Mouse (Mus musculus) MEL (cell line): Measurements from ENCODE around the gene Ssr2. TPM values are rescaled to one million over a fixed set of nuclear protein-coding genes. Genes with fewer than 3 reads are reported as not detected.

Source experiments
- DNase-seq: peaks from one replicate; pipeline ENCODE4 v3.0.0; 2011; ENCODE audit warnings: low read depth, low spot score
- H3K27ac ChIP-seq: 2 replicates; pipeline ENCODE4 v1.5.1; 2012; ENCODE audit warnings: low read depth, mild to moderate bottlenecking, control low read depth, low read length, moderate library complexity; ENCODE audit not compliant: control insufficient read depth
- H3K27me3 ChIP-seq, 2 experiments: fragments of 150-350 bp in 1 of 2; sonication (generic) in 1 of 2; 2 replicates each; pipeline ENCODE4 v1.6.1; 2012; ENCODE audit warnings: low read length in 2 of 2, mild to moderate bottlenecking in 2 of 2, improper control_type of control experiment in 1 of 2, moderate library complexity in 1 of 2; ENCODE audit not compliant: insufficient read depth in 2 of 2, control insufficient read depth in 1 of 2
- H3K36me3 ChIP-seq, 2 experiments: 2 replicates each; pipeline ENCODE4 v1.6.1; 2012 to 2014; ENCODE audit warnings: low read length in 2 of 2, improper control_type of control experiment in 1 of 2, inconsistent platforms in 1 of 2, mild to moderate bottlenecking in 1 of 2; ENCODE audit not compliant: insufficient read depth in 2 of 2, control insufficient read depth in 1 of 2
- H3K4me1 ChIP-seq, 2 experiments: fragments of 150-350 bp in 1 of 2; sonication (generic) in 1 of 2; 2 replicates each; pipeline ENCODE4 v1.6.1; 2012; ENCODE audit warnings: low read length in 2 of 2, improper control_type of control experiment in 1 of 2, mild to moderate bottlenecking in 1 of 2; ENCODE audit not compliant: insufficient read depth in 2 of 2, control insufficient read depth in 1 of 2
- H3K4me3 ChIP-seq, 2 experiments: fragments of 150-350 bp in 1 of 2; sonication (generic) in 1 of 2; 2 replicates each; pipeline ENCODE4 v1.5.1; 2012; ENCODE audit warnings: low read depth in 2 of 2, low read length in 2 of 2, mild to moderate bottlenecking in 2 of 2, moderate library complexity in 2 of 2, control low read depth in 1 of 2, improper control_type of control experiment in 1 of 2; ENCODE audit not compliant: control insufficient read depth in 1 of 2, insufficient read depth in 1 of 2
- H3K79me2 ChIP-seq: 2 replicates; pipeline ENCODE4 v1.6.1; 2012; ENCODE audit warnings: mild to moderate bottlenecking, low read length, moderate library complexity; ENCODE audit not compliant: control insufficient read depth, poor library complexity, insufficient read depth
- H3K9ac ChIP-seq: 2 replicates; pipeline ENCODE4 v1.6.1; 2012; ENCODE audit warnings: low read depth, mild to moderate bottlenecking, control low read depth, low read length, moderate library complexity; ENCODE audit not compliant: control insufficient read depth, poor library complexity, severe bottlenecking
- H3K9me3 ChIP-seq: fragments of 150-350 bp; sonication (generic); replicated peaks from 2 replicates; pipeline ENCODE4 v1.6.1; 2012; ENCODE audit warnings: mild to moderate bottlenecking, low read length, improper control_type of control experiment, moderate library complexity; ENCODE audit not compliant: insufficient read depth
- BHLHE40 ChIP-seq: IDR thresholded peaks from 2 replicates; pipeline ENCODE4 v1.6.1; 2012; ENCODE audit warnings: low read depth, mild to moderate bottlenecking, inconsistent platforms, low read length, improper control_type of control experiment, borderline replicate concordance
- CHD1 ChIP-seq: IDR thresholded peaks from 2 replicates; pipeline ENCODE4 v1.6.1; 2012; ENCODE audit warnings: low read depth, mild to moderate bottlenecking, inconsistent platforms, low read length, improper control_type of control experiment
- CHD2 ChIP-seq: IDR thresholded peaks from 2 replicates; pipeline ENCODE4 v1.6.1; 2011; ENCODE audit warnings: low read length, improper control_type of control experiment
- E2F4 ChIP-seq: IDR thresholded peaks from 2 replicates; pipeline ENCODE4 v1.6.1; 2011; ENCODE audit warnings: low read depth, low read length, improper control_type of control experiment, borderline replicate concordance
- ELF1 ChIP-seq: IDR thresholded peaks from 2 replicates; pipeline ENCODE4 v1.6.1; 2014; ENCODE audit warnings: low read depth, mild to moderate bottlenecking, inconsistent platforms, low read length, improper control_type of control experiment, moderate library complexity
- ETS1 ChIP-seq: IDR thresholded peaks from 2 replicates; pipeline ENCODE4 v1.6.1; 2012; ENCODE audit warnings: low read depth, mild to moderate bottlenecking, inconsistent platforms, low read length, improper control_type of control experiment, moderate library complexity
- GABPA ChIP-seq: IDR thresholded peaks from 2 replicates; pipeline ENCODE4 v1.6.1; 2012; ENCODE audit warnings: low read depth, mild to moderate bottlenecking, inconsistent platforms, low read length, improper control_type of control experiment, moderate library complexity
- GATA1 ChIP-seq: IDR thresholded peaks from 2 replicates; pipeline ENCODE4 v1.6.1; 2011; ENCODE audit warnings: low read depth, low read length, improper control_type of control experiment
- JUND ChIP-seq: IDR thresholded peaks from 2 replicates; pipeline ENCODE4 v1.6.1; 2011; ENCODE audit warnings: low read depth, mild to moderate bottlenecking, improper control_type of control experiment, low read length
- MAX ChIP-seq: IDR thresholded peaks from 2 replicates; pipeline ENCODE4 v1.6.1; 2011; ENCODE audit warnings: low read length, improper control_type of control experiment
- MAZ ChIP-seq: IDR thresholded peaks from 2 replicates; pipeline ENCODE4 v1.6.1; 2012; ENCODE audit warnings: low read depth, mild to moderate bottlenecking, inconsistent platforms, low read length, improper control_type of control experiment
- MXI1 ChIP-seq: IDR thresholded peaks from 2 replicates; pipeline ENCODE4 v1.6.1; 2011; ENCODE audit warnings: mild to moderate bottlenecking, low read depth, low read length, improper control_type of control experiment
- MYB ChIP-seq: IDR thresholded peaks from 2 replicates; pipeline ENCODE4 v1.6.1; 2011; ENCODE audit warnings: mild to moderate bottlenecking, low read depth, low read length, improper control_type of control experiment
- MYC ChIP-seq: IDR thresholded peaks from 2 replicates; pipeline ENCODE4 v1.6.1; 2011; ENCODE audit warnings: low read depth, mild to moderate bottlenecking, low read length, improper control_type of control experiment, moderate library complexity
- NELFE ChIP-seq: IDR thresholded peaks from 2 replicates; pipeline ENCODE4 v1.6.1; 2011; ENCODE audit warnings: low read depth, low read length, improper control_type of control experiment
- NRF1 ChIP-seq: IDR thresholded peaks from 2 replicates; pipeline ENCODE4 v1.6.1; 2014; ENCODE audit warnings: low read depth, mild to moderate bottlenecking, inconsistent platforms, low read length, improper control_type of control experiment, moderate library complexity; ENCODE audit not compliant: poor library complexity, insufficient read depth, severe bottlenecking
- POLR2AphosphoS5 ChIP-seq: IDR thresholded peaks from 2 replicates; pipeline ENCODE4 v1.6.1; 2012; ENCODE audit warnings: low read depth, borderline replicate concordance, mild to moderate bottlenecking, inconsistent platforms, low read length, moderate library complexity, mixed read lengths
- RCOR1 ChIP-seq: IDR thresholded peaks from 2 replicates; pipeline ENCODE4 v1.6.1; 2012; ENCODE audit warnings: low read depth, mild to moderate bottlenecking, inconsistent platforms, low read length, improper control_type of control experiment
- SIN3A ChIP-seq: IDR thresholded peaks from 2 replicates; pipeline ENCODE4 v1.6.1; 2012; ENCODE audit warnings: low read length, improper control_type of control experiment, inconsistent platforms
- SMC3 ChIP-seq: IDR thresholded peaks from 2 replicates; pipeline ENCODE4 v1.6.1; 2011; ENCODE audit warnings: low read depth, low read length, improper control_type of control experiment
- TAL1 ChIP-seq: IDR thresholded peaks from 2 replicates; pipeline ENCODE4 v1.6.1; 2012; ENCODE audit warnings: mild to moderate bottlenecking, inconsistent platforms, low read length, moderate library complexity, mixed read lengths
- TCF12 ChIP-seq: IDR thresholded peaks from 2 replicates; pipeline ENCODE4 v1.6.1; 2014; ENCODE audit warnings: low read depth, mild to moderate bottlenecking, inconsistent platforms, low read length, improper control_type of control experiment, moderate library complexity
- UBTF ChIP-seq: IDR thresholded peaks from 2 replicates; pipeline ENCODE4 v1.6.1; 2012; ENCODE audit warnings: low read depth, mild to moderate bottlenecking, inconsistent platforms, low read length, improper control_type of control experiment, moderate library complexity, borderline replicate concordance; ENCODE audit not compliant: insufficient read depth
- USF2 ChIP-seq, 2 experiments: IDR thresholded peaks; 2 replicates each; pipeline ENCODE4 v1.6.1; 2011 to 2012; ENCODE audit warnings: improper control_type of control experiment in 2 of 2, low read length in 2 of 2, borderline replicate concordance in 1 of 2, inconsistent platforms in 1 of 2, low read depth in 1 of 2, mild to moderate bottlenecking in 1 of 2; ENCODE audit not compliant: insufficient read depth in 1 of 2
- ZKSCAN1 ChIP-seq: IDR thresholded peaks from 2 replicates; pipeline ENCODE4 v1.6.1; 2012; ENCODE audit warnings: low read depth, mild to moderate bottlenecking, inconsistent platforms, low read length, improper control_type of control experiment, moderate library complexity
- polyA plus RNA-seq, 2 experiments: library from polyadenylated mRNA; stranded (reverse) in 1 of 2; unstranded in 1 of 2; fragments of >175 nt in 1 of 2; fragments of >200 nt in 1 of 2; gene quantifications; 2 replicates each; pipeline versions ENCODE4 v1.2.1 to v1.2.4; 2012; ENCODE audit warnings: low replicate concordance in 2 of 2, low read depth in 1 of 2; ENCODE audit not compliant: insufficient read length in 2 of 2, insufficient read depth in 1 of 2, missing spikeins in 1 of 2
- total RNA-seq: library from RNA; depleted of rRNA; stranded (reverse); fragments of 300-350 nt; gene quantifications from 2 replicates; pipeline ENCODE4 v1.2.3, GENCODE M21; 2012

Gene Ssr2
- total and polyA plus RNA-seq, 3 experiments, result 176 to 706 (median 594) TPM

DNA sequence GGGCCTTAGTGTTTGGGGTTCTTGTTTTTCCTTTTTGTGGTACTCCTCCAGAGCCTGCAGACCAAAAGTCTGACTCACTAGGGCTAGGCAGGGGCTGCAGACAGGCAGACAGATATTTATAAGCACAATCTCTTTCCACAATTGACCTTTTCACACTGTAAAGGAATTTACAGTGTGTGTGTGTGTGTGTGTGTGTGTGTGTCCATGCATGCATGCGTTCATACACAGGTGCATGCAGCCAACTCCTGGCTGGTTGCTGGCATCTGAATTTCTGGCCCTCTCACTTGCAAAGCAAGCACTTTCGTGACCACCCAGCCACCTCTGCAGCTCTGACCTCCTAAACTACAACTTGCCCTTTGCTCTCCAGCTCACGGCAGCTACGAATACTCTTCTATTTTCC lies 33.4 kb downstream of the Ssr2 start:
- Histone ChIP-seq H3K4me3 (no peak overlapping the region), H3K27ac (no peak overlapping the region), H3K27me3 (no peaks in the 10 kb centered on the region), H3K9me3 (no peaks in the 10 kb centered on the region), H3K4me1 (peaks cover 11 to 18% of the 10 kb centered on the region in 2 experiments), H3K36me3 (peaks cover 0 to 18% of the 10 kb centered on the region in 2 experiments; a peak in 2 of 4 replicates), H3K79me2 (no peaks in the 10 kb centered on the region; the same call in 1 of the 2 replicates), H3K9ac (no peak overlapping the region)
- TF ChIP-seq SMC3 (no peak), MAX (no peak), ETS1 (no peak), TCF12 (no peak), MXI1 (no peak), ELF1 (no peak), UBTF (no peak), CHD1 (no peak), BHLHE40 (no peak), RCOR1 (no peak), JUND (no peak), E2F4 (no peak), MYC (no peak), TAL1 (no peak)
- no peak for DNase-seq

DNA sequence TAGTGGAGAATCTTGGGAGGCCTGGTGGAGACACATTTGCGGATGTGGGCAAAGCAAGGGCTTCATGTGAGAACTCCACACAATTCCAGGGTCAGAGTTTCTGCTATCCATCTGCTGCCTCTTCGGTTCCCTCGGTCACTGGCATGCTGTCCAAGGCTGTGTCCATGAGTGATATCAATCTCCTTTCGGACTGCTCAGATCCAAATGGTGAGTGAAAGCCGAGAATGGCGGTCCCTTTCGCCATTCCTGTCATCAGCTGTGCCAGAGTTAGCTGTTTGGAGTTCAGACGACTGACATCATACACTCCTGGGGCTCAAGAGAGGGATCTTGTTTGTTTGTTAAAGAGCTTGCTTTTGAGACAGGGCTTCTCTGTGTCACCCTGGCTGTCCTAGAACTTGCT lies 38.7 kb downstream of the Ssr2 start:
- no peaks in the 10 kb centered on the region for H3K9me3 ChIP-seq
- no peaks in the 10 kb centered on the region for H3K27me3 ChIP-seq
- H3K4me1 ChIP-seq, result peaks cover 12 to 16% of the 10 kb centered on the region in 2 experiments
- no peaks in the 10 kb centered on the region for H3K79me2 ChIP-seq
- TF ChIP-seq NELFE, result no peak
- TF ChIP-seq MYC, result no peak
- no peak for TF ChIP-seq MAZ
- TF ChIP-seq CHD2, result no peak
- no peak overlapping the region for H3K27ac ChIP-seq
- no peak for DNase-seq
- peaks cover 0 to 16% of the 10 kb centered on the region in 2 experiments; a peak in 2 of 4 replicates for H3K36me3 ChIP-seq
- no peak overlapping the region for H3K4me3 ChIP-seq
- H3K9ac ChIP-seq, result no peak overlapping the region

DNA sequence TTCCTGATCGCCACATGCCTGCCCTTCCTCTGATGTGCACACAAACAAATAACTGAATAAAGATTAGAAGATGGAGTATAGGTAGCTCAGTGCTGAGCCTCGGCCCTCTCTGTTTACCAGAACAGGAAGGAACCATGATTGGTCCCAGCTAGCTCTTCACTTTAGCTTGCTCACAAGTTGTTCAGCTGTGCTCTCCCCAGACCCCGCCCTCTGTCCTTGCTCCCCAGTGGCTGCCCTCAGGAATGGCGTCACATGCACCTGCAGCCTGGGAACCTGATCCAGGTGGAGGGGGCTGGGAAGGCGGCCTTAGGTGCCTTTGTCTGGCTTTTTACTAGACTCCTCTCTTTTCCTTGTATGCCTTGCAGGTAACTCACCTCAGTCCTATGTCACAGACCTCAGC lies 39.4 kb downstream of the Ssr2 start:
- Histone ChIP-seq H3K9ac (no peak overlapping the region), H3K27me3 (no peaks in the 10 kb centered on the region), H3K4me3 (no peak overlapping the region), H3K27ac (no peak overlapping the region), H3K4me1 (peaks cover 18 to 23% of the 10 kb centered on the region in 2 experiments), H3K79me2 (peaks cover 1% of the 10 kb centered on the region; the same call in 1 of the 2 replicates), H3K36me3 (peaks cover 0 to 22% of the 10 kb centered on the region in 2 experiments; a peak in 2 of 4 replicates), H3K9me3 (no peaks in the 10 kb centered on the region)
- no peak for DNase-seq
- no peak for TF ChIP-seq POLR2AphosphoS5
- TF ChIP-seq ZKSCAN1, result no peak
- no peak for TF ChIP-seq USF2 (IDR thresholded peaks at IDR 0.05; ENCODE audit: borderline replicate concordance in 1 of 2, insufficient read depth in 1 of 2, low read depth in 1 of 2, low read length in 2 of 2)
- no peak for TF ChIP-seq SIN3A
- TF ChIP-seq RCOR1, result no peak
- TF ChIP-seq NRF1, result no peak
- TF ChIP-seq ETS1, result no peak
- no peak for TF ChIP-seq E2F4
- TF ChIP-seq GATA1, result no peak
- TF ChIP-seq ELF1, result no peak
- no peak for TF ChIP-seq CHD2
- no peak for TF ChIP-seq MYB
- TF ChIP-seq TAL1, result no peak
- TF ChIP-seq GABPA, result no peak
- TF ChIP-seq, all 39 proteins: peak for 0
